Mouse (Mus musculus) right cerebral cortex, postnatal 4 days (tissue): ENCODE measurements at regions not wholly inside any gene's neighbourhood (a gene's known extent, or its start where the extent isn't known, plus 50 kb on each side); places are given as distances from the start of the nearest gene placed in this dataset.
A peak's percentile ranks its signal among the peaks of the same experiment; 100 is the strongest.
"Not testable (repeated sequence)": the region's sequence is repeated elsewhere in the genome, so short reads cannot be mapped to it uniquely, and the experiment has no call there.

Experiments used
- DNase-seq: peaks from one replicate; pipeline ENCODE4 v3.0.0-alpha.2; 2022

GRCm38 (mm10) chr1:83970641-83971285 lies 393.2 kb downstream of the Pid1 start:
- DNase-seq, result no peak

- not testable (repeated sequence) for DNase-seq
Measured at GRCm38 (mm10) chr1:83964631-83965030, 399.3 kb downstream of the Pid1 start.

- no peak for DNase-seq
Measured at GRCm38 (mm10) chr1:83961761-83962160, 402.2 kb downstream of the Pid1 start.

- DNase-seq, result no peak
Measured at GRCm38 (mm10) chr1:83959756-83960155, 404.2 kb downstream of the Pid1 start.

GRCm38 (mm10) chr1:83922900-83923299 lies 441.1 kb downstream of the Pid1 start:
- no peak for DNase-seq

GRCm38 (mm10) chr1:83915454-83915853 lies 448.5 kb downstream of the Pid1 start:
- no peak for DNase-seq

GRCm38 (mm10) chr1:83907347-83907746 lies 456.6 kb downstream of the Pid1 start:
- no peak for DNase-seq

- DNase-seq, result no peak
Measured at GRCm38 (mm10) chr1:83906906-83907305, 457.1 kb downstream of the Pid1 start.

- DNase-seq, result no peak
Measured at GRCm38 (mm10) chr1:83900135-83900534, 463.8 kb downstream of the Pid1 start.

GRCm38 (mm10) chr1:83896650-83897049 lies 467.3 kb downstream of the Pid1 start:
- DNase-seq, result no peak

- no peak for DNase-seq
Measured at GRCm38 (mm10) chr1:83879109-83879399, 471.1 kb upstream of the Sphkap start.

GRCm38 (mm10) chr1:83878330-83879108 lies 470.5 kb upstream of the Sphkap start:
- DNase-seq, result no peak

GRCm38 (mm10) chr1:83870853-83871567 lies 463.0 kb upstream of the Sphkap start:
- peak; percentile 13 for DNase-seq

GRCm38 (mm10) chr1:83869046-83869445 lies 461.0 kb upstream of the Sphkap start:
- no peak for DNase-seq

GRCm38 (mm10) chr1:83862541-83862940 lies 454.5 kb upstream of the Sphkap start:
- DNase-seq, result no peak

- DNase-seq, result no peak
Measured at GRCm38 (mm10) chr1:83862128-83862527, 454.1 kb upstream of the Sphkap start.

GRCm38 (mm10) chr1:83859732-83860424 lies 451.9 kb upstream of the Sphkap start:
- no peak for DNase-seq

GRCm38 (mm10) chr1:83853996-83854395 lies 446.0 kb upstream of the Sphkap start:
- DNase-seq, result no peak

- DNase-seq, result no peak
Measured at GRCm38 (mm10) chr1:83851081-83851480, 443.1 kb upstream of the Sphkap start.

- no peak for DNase-seq
Measured at GRCm38 (mm10) chr1:83848414-83848813, 440.4 kb upstream of the Sphkap start.

- no peak for DNase-seq
Measured at GRCm38 (mm10) chr1:83847992-83848391, 440.0 kb upstream of the Sphkap start.

GRCm38 (mm10) chr1:83844827-83845379 lies 436.9 kb upstream of the Sphkap start:
- no peak for DNase-seq

- no peak for DNase-seq
Measured at GRCm38 (mm10) chr1:83835965-83836364, 428.0 kb upstream of the Sphkap start.
